Mouse (Mus musculus): Measurements from ENCODE around the gene Cript.
"Not testable (repeated sequence)": the region's sequence is repeated elsewhere in the genome, so short reads cannot be mapped to it uniquely, and the experiment has no call there.

Cript gene

GRCm38 (mm10) chr17:87050469-87051175 lies 25.3 kb downstream of the Cript start:
- DNase-seq: peak; percentile 57

DNA sequence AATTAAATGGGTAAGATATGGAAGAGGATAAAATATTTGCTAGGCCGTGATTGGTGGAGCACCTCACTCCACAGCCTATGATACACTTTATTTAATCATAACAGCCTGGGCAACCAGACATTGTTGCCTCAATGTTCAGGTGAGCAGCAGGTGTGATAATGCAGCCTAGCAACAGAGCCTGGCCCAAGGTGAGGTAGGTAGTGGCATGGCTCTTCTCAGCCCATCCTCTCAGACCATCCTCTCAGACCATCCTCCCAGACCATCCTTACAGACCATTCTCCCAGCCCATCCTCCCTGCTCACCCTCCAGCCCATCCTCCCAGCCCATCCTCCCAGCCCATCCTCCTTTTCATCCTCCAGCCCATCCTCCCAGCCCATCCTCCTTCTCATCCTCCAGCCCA lies 26.3 kb downstream of the Cript start:
- DNase-seq: no peak

DNA sequence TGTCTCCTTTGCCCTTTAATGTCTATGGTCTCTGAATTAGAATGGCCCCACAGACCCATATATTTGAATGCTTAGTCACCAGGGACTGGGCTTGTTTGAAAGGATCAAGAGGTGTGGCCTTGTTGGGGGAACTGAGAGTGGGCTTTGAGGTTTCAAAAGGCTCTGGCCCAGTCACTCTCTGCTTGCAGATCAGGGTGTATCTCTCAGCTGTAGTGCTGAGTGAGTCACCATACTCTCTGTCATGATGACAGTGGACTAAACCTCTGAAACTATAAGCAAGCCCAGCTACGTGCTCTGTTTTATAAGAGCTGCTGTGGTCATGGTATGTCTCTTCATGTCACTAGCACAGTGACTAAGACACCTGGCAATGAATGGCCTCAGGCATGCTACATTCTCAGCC lies 27.1 kb downstream of the Cript start:
- no peak for DNase-seq

DNA sequence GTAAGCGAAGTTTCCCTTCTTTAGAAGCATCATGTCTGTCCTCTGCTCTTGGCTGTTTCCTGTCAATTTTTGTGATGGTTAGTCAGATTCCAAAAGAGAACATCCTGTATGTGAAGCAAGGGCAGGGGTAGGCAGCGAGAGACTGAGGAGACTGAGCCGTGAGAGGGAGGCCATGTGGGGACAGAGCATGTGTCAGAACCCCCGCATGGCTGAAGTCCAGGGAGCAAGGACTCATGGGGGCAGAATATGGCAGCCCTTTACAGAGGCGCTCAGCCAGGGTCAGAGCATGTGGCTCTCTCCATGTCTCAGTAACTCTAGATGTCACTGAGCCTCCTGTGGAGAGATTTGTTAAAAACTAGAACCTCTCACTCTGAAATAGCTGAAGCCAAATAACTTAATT lies 28.6 kb downstream of the Cript start:
- no peak for DNase-seq

DNA sequence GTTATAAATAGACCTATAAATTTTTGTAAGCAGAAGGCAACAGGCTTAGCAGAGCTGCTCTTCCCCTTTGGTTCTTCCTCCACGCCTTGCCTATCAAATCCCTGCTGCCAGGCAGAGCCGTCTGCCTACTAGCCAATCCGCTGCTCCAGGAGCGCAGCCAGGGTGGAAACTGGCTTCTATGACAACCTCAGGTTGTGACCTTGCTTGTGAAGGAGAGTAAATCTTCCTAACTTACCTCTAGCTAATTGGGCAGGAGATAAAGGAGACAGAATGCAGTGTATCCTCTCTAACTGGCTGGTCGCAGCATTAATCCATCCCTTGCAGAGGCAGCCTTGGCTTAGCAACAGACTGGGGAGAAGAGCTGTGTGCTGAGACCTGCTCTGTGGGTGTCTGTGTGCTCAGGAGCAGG lies 29.7 kb downstream of the Cript start:
- peak; percentile 84 for DNase-seq

DNA sequence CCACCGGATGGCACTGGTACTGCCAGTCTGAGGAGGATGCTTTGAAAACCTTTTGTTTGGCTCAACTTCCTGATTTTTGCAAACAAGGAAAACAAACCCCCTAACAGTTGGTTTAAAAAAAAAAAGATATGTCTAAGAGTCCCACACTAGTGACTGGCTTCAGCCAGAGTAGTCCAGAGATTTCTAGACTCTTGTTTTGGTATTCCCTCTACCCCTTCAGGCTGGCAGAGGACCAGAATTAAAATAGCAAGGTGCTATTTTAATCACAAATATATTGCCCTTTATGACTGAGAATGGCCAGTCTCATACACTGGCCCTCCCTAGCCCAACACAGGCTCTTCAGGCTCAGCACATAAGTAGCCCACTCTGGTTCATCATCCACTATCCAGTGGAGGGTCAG lies 30.3 kb downstream of the Cript start:
- no peak for DNase-seq

DNA sequence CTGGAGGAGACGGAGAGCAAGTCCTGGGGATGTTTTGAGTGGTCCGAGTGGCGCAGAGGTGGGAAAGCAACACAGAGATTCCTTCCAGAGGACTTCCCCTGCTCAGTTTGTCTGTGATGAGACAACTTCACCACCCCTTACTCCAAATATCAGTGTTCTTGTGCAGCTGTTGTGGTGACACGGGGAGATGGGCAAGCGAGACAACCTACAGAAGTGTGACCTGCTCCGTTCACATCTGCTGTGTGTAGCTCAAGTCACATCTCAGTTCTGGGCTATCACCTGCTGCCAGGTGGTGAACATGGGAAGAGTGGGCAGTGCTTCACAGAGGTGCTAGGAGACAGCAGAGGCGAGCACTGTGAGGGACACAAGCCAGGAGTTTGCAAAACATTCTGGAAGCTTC lies 31.4 kb downstream of the Cript start:
- DNase-seq: no peak

DNA sequence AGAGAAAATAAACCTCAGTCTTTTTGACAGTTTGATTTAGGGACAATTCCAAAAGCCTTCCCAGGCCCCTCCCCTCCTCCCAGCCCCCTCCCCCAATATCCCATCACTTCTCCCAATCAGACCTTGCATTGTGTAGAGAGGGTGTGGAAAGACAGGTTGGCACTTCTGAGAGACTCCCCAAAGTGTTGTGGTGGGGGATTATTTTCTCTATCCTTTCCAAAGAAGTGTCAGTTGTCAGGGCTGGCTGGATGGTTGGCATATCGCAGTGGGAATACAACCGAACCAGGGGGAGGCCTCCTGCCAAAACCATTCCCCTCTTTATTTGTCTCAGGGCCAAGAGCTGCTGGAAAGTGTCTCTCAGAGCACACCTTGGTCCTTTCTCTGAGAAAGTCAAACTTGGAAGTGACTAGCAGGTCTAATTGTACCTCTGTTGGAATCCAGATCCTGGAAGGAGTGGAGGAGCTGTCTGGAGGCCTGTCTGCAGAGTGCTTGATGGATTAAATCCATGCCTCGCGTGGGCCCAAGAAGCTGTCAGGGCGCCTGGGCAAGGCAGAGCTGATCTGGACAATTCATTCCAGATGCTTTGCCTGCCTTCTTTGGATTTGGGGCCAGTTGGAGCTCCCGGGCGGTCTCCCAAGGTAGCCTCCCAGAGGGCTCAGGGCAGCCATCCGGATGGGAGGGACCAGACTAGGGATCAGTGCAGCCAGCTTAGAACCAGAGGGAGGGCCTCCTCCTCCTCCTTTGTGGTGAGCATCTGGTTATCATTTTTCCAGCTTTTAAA lies 32.3 kb downstream of the Cript start:
- DNase-seq: no peak

DNA sequence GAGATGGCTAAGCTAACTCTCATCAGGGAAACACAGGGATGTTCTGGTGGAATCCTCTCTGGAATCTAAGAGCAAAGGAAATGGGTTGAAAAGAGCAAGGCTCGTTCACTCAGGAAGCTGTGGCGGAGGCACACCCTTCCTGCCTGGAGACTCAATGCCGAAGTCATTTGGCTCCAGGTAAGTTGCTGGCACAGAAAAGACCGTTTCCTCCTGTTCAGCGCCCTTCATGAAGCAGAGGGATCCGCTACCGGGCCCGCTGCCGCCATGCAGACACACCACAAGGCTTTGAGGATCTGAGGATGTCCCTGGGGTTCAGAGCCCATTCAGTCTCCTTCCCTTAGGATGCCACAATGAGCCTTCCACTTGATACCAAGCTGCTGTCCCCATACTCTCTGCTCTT lies 37.3 kb downstream of the Cript start:
- no peak for DNase-seq

GRCm38 (mm10) chr17:87063461-87063860 lies 38.1 kb downstream of the Cript start:
- no peak for DNase-seq

- no peak for DNase-seq
Measured at GRCm38 (mm10) chr17:87063969-87064368, 38.6 kb downstream of the Cript start.

- no peak for DNase-seq
Measured at GRCm38 (mm10) chr17:87068997-87069396, 43.6 kb downstream of the Cript start.

DNA sequence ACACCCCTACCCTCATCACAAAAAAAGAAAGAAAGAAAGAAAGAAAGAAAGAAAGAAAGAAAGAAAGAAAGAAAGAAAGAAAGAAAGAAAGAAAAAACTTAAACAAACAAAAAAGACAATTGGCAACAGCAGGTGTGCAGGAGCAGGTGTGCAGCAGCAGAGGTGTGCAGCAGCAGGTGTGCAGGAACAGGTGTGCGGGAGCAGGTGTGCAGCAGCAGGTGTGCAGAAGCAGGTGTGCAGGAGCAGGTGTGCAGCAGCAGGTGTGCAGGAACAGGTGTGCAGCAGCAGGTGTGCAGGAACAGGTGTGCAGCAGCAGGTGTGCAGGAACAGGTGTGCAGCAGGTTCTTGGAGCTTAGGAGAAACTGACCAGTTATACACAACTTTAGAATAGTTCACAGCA lies 46.8 kb downstream of the Cript start:
- not testable (repeated sequence) for DNase-seq

DNA sequence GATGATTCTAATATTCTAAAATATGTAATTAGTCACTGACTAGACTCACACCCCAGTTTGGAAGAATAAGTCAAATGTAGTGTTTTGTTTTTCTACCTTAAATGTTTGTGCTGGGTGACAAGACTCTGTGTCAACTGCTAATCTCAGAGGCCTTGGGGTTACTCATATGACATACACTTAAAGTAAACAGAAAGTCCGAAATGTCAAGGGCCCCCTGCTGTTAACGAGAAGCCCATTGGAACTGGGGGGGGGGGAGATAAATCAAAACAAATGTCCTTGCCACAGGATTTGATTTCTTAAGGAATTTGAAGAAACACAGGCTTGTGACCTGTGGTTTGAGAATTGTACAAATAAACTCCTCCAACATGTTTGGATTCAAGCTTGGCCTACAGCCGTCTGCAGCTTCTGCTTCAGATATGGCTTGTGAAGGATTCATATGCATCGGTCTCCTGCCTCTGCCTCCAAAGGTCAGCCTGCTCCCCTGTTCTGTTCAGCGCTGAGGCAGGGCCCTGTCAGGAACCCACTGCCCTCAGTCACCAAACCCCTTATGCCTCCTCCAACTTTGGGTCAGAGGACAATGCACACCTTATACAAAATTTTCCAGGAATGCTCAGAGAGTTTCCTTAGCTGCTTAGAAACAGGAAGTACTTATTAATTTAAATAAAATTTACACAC lies 47.6 kb downstream of the Cript start:
- DNase-seq: no peak

DNA sequence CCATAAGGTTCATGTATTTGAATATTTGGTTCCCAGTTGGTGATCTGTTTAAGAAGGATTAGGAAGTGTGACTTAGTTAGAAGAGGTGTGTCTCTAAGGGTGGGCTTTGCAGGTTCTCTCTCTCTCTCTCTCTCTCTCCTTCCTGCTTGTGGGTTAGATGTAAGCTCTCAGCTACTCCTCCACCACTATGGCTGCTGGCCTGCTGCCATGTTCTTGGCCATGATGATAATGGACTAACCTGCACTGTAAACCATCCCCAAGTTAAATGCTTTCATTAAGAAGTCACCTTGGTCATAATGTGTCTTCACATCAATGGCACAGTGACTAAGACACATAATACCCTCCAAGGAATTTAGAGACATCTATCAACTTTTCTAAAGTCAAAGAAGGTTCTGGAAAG lies 48.1 kb downstream of the Cript start:
- no peak for DNase-seq

- DNase-seq: not testable (repeated sequence)
Measured at GRCm38 (mm10) chr17:87078217-87078616, 52.9 kb downstream of the Cript start.

- no peak for DNase-seq
Measured at GRCm38 (mm10) chr17:87080724-87081123, 55.4 kb downstream of the Cript start.

DNA sequence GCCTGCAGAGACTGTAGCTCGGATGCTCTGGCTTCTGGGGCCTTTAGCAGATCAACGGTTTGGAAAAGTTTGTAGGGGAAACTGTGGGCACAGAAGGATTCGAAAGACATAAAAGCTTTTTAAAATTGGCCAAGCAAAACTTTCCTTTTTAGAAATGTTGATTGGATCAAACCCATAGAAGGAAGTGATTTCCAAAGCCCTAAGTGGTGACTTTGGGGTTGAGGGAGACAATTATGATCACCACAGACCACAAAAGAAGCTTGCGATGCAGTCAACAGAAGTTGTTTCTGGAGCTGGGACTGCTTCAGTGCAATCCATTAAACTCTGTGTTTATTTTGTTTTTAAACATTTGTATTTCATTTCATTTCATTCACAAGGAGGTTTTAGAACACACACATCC lies 57.2 kb downstream of the Cript start:
- no peak for DNase-seq

DNA sequence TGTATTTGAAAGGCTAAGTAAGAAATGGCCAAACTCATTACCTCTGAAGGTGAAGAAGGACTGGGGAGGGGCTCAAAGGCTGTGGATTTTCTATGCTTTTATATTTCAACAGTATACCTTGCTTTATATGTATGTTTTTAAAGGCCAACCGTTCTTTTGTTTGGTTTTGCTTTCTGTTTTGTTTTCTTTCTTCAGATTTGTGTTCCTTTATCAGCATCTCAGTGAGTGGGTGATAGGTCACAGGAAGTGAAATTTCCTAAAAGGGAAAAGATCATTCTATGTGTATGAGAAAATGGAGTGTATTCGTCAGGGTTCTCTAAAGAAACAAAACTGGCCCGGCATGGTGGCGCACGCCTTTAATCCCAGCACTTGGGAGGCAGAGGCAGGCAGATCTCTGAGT lies 58.3 kb downstream of the Cript start:
- no peak for DNase-seq

Data from layer of hippocampus, adult 9-11 months (tissue).